Mouse (Mus musculus): ENCODE results near the gene Rfpl4.

Gene Rfpl4

GRCm38 (mm10) chr7:5081241-5081640, 35.5 kb downstream of the Rfpl4 start:
- in situ Hi-C loops (cut with MboI; ENCODE audit: low sequenced_read_pairs): loop anchor here (5.0 kb wide), 1 partner anchor 46 kb away; the partner anchor contains the start of gene Rasl2-9

- in situ Hi-C loops (cut with MboI; ENCODE audit: low sequenced_read_pairs): loop anchor here (5.0 kb wide), 1 partner anchor 46 kb away; the partner anchor contains the start of gene Rasl2-9
Observed at GRCm38 (mm10) chr7:5080815-5081214, 35.9 kb downstream of the Rfpl4 start.

GRCm38 (mm10) chr7:5080010-5080751, 36.6 kb downstream of the Rfpl4 start, which contains the start of gene Epn1:
Epn1 (plus strand) TSS chr7:5080235.
- in situ Hi-C loops (cut with MboI; ENCODE audit: low sequenced_read_pairs): loop anchor here (5.0 kb wide), 1 partner anchor 47 kb away; the partner anchor contains the start of gene Rasl2-9

GRCm38 (mm10) chr7:5079365-5080009, 37.3 kb downstream of the Rfpl4 start:
- in situ Hi-C loops (cut with MboI; ENCODE audit: low sequenced_read_pairs): loop anchor here (5.0 kb wide), 1 partner anchor 48 kb away; the partner anchor contains the start of gene Rasl2-9

GRCm38 (mm10) chr7:5076931-5077330, 39.8 kb downstream of the Rfpl4 start:
- in situ Hi-C loops (cut with MboI; ENCODE audit: low sequenced_read_pairs): no loop called here

GRCm38 (mm10) chr7:5074984-5075383, 41.8 kb downstream of the Rfpl4 start:
- in situ Hi-C loops (cut with MboI; ENCODE audit: low sequenced_read_pairs): no loop called here

GRCm38 (mm10) chr7:5073586-5073985, 43.2 kb downstream of the Rfpl4 start:
- in situ Hi-C loops (cut with MboI; ENCODE audit: low sequenced_read_pairs): no loop called here

GRCm38 (mm10) chr7:5064886-5065285, 51.9 kb downstream of the Rfpl4 start:
- in situ Hi-C loops (cut with MboI; ENCODE audit: low sequenced_read_pairs): no loop called here

- in situ Hi-C loops (cut with MboI; ENCODE audit: low sequenced_read_pairs): no loop called here
Observed at GRCm38 (mm10) chr7:5062360-5063001, 54.3 kb downstream of the Rfpl4 start.

GRCm38 (mm10) chr7:5061774-5062359, 54.9 kb downstream of the Rfpl4 start, which contains the start of gene U2af2:
U2af2 (plus strand) TSS chr7:5062143.
- in situ Hi-C loops (cut with MboI; ENCODE audit: low sequenced_read_pairs): no loop called here

- in situ Hi-C loops (cut with MboI; ENCODE audit: low sequenced_read_pairs): no loop called here
Observed at GRCm38 (mm10) chr7:5060944-5061773, 55.6 kb downstream of the Rfpl4 start.

GRCm38 (mm10) chr7:5060239-5060731, 56.5 kb downstream of the Rfpl4 start:
- in situ Hi-C loops (cut with MboI; ENCODE audit: low sequenced_read_pairs): no loop called here
